Comparison of ENCODE assay signal across 20 mouse cellular contexts in genomic region chr2:30915376-30915775, GRCm38 (mm10). TPM values are rescaled to one million over a fixed set of nuclear protein-coding genes. Genes with fewer than 3 reads are reported as not detected.
DNase-seq lines count a peak whose midpoint lies in the region; ATAC-seq and TF ChIP-seq lines count a peak whose summit lies in the region.
"Had no signal": no experiment of that assay in that cellular context is flagged by ENCODE, and none has a peak within 500 bp of the region (broad histone marks: within the 10 kb centered on the region; RNA-seq: fewer than 3 reads in every experiment).

No protein-coding gene starts in this region.

- H3K9me3 ChIP-seq in forebrain, embryonic 14.5 days (replicated peaks; ENCODE audit: control insufficient read depth, low read length): no peaks in the 10 kb centered on the region
- no peaks in the 10 kb centered on the region for H3K9me3 ChIP-seq in forebrain, postnatal 0 days (ENCODE audit: low read length)
- H3K9me3 ChIP-seq in limb, embryonic 12.5 days: no peaks in the 10 kb centered on the region
- no peaks in the 10 kb centered on the region for H3K9me3 ChIP-seq in stomach, postnatal 0 days (ENCODE audit: control insufficient read depth, low read length)
- H3K9me3 ChIP-seq: heart, embryonic 13.5 days; hindbrain, embryonic 13.5 days had no signal

- H3K27ac ChIP-seq in forebrain, embryonic 14.5 days (ENCODE audit: low read depth, low read length): 0 out of 2 replicates have a peak overlapping the region, but pooled peaks have one; percentile 9
- H3K27ac ChIP-seq in forebrain, postnatal 0 days (ENCODE audit: low read depth, low read length): no peak overlapping the region
- H3K27ac ChIP-seq in testis, adult 2 months (ENCODE audit: control insufficient read depth, insufficient read depth, low read depth, low read length): no peak overlapping the region
- peak overlapping the region; percentile 83 for H3K27ac ChIP-seq in limb, embryonic 12.5 days
- no peak overlapping the region for H3K27ac ChIP-seq in stomach, postnatal 0 days (replicated peaks)
- H3K27ac ChIP-seq: gastrocnemius, adult 2 months; heart, embryonic 13.5 days; hindbrain, embryonic 13.5 days had no signal

- TF ChIP-seq CTCF in forebrain, postnatal 0 days (IDR thresholded peaks at IDR 0.05; ENCODE audit: low read depth): no peak
- no peak for TF ChIP-seq CTCF in testis, adult 2 months (IDR thresholded peaks at IDR 0.05; ENCODE audit: control insufficient read depth, insufficient read depth, insufficient replicate concordance, low read depth, low read length)
- no peak for TF ChIP-seq CTCF in stomach, postnatal 0 days (IDR thresholded peaks at IDR 0.05; ENCODE audit: low read depth)

- no peak for DNase-seq in forebrain, embryonic 14.5 days (ENCODE audit: low spot score)
- DNase-seq in forebrain, postnatal 0 days: no peak
- no peak for DNase-seq in testis, postnatal 10 days (ENCODE audit: low spot score)
- DNase-seq in stomach, postnatal 0 days (ENCODE audit: low spot score): no peak
- no peak for DNase-seq in retina, postnatal 1 day
- DNase-seq: adrenal gland, postnatal 10 days; cerebellum, adult 11 months; cerebellum, adult 8-10 months; cerebellum, postnatal 14 days; embryo, embryonic 11 days; gastrocnemius, adult 2 months; gastrocnemius, postnatal 25 days; heart, postnatal 4 days had no signal

- TF ChIP-seq POLR2A in testis, adult 2 months (IDR thresholded peaks at IDR 0.05; ENCODE audit: control insufficient read depth, low read depth, low read length): no peak

- no peak for ATAC-seq in forebrain, embryonic 14.5 days
- no peak for ATAC-seq in forebrain, postnatal 0 days
- ATAC-seq in limb, embryonic 12.5 days (ENCODE audit: insufficient number of reproducible peaks, insufficient read depth, low FRiP score, low TSS enrichment, low read depth): no peak
- ATAC-seq in stomach, postnatal 0 days (ENCODE audit: low FRiP score, low TSS enrichment): no peak
- ATAC-seq: forebrain, embryonic 16.5 days had no signal

- 70% methylated on average over 5 of the region's 5 CpGs for WGBS in forebrain, embryonic 14.5 days
- WGBS in forebrain, postnatal 0 days: 64% methylated on average over 5 of the region's 5 CpGs
- WGBS in limb, embryonic 12.5 days: 80% methylated on average over 5 of the region's 5 CpGs
- WGBS in stomach, postnatal 0 days: 81% methylated on average over 5 of the region's 5 CpGs

- H3K27me3 ChIP-seq in forebrain, embryonic 14.5 days (replicated peaks; ENCODE audit: control insufficient read depth, insufficient read depth, low read length): no peaks in the 10 kb centered on the region
- no peaks in the 10 kb centered on the region for H3K27me3 ChIP-seq in forebrain, postnatal 0 days (ENCODE audit: insufficient read depth, low read length)
- no peaks in the 10 kb centered on the region for H3K27me3 ChIP-seq in testis, adult 2 months (ENCODE audit: control insufficient read depth, insufficient read depth, low read length)
- H3K27me3 ChIP-seq in limb, embryonic 12.5 days: no peaks in the 10 kb centered on the region
- no peaks in the 10 kb centered on the region for H3K27me3 ChIP-seq in stomach, postnatal 0 days (ENCODE audit: control insufficient read depth, insufficient read depth, low read length)
- H3K27me3 ChIP-seq: heart, embryonic 13.5 days; hindbrain, embryonic 13.5 days had no signal

- no peak for TF ChIP-seq EP300 in stomach, postnatal 0 days (optimal IDR thresholded peaks at IDR 0.05)

- H3K4me2 ChIP-seq in forebrain, embryonic 14.5 days (ENCODE audit: low read length): no peak overlapping the region
- H3K4me2 ChIP-seq in forebrain, postnatal 0 days (ENCODE audit: low read depth): no peak overlapping the region
- H3K4me2 ChIP-seq in limb, embryonic 12.5 days: no peak overlapping the region
- no peak overlapping the region for H3K4me2 ChIP-seq in stomach, postnatal 0 days (replicated peaks; ENCODE audit: low read depth)
- H3K4me2 ChIP-seq: heart, embryonic 13.5 days; hindbrain, embryonic 13.5 days had no signal

- H3K4me1 ChIP-seq in forebrain, embryonic 14.5 days (ENCODE audit: control insufficient read depth, insufficient read depth, low read length): no peaks in the 10 kb centered on the region
- H3K4me1 ChIP-seq in forebrain, postnatal 0 days (ENCODE audit: insufficient read depth): 0 out of 2 replicates have a peak, but pooled peaks cover 3% of the 10 kb centered on the region
- H3K4me1 ChIP-seq in testis, adult 2 months (ENCODE audit: control insufficient read depth, insufficient read depth, low read length): peaks cover 8% of the 10 kb centered on the region
- peaks cover 28% of the 10 kb centered on the region for H3K4me1 ChIP-seq in limb, embryonic 12.5 days (replicated peaks)
- 0 out of 2 replicates have a peak, but pooled peaks cover 4% of the 10 kb centered on the region for H3K4me1 ChIP-seq in stomach, postnatal 0 days (replicated peaks; ENCODE audit: control insufficient read depth, insufficient read depth)

- no peak overlapping the region for H3K9ac ChIP-seq in forebrain, embryonic 14.5 days (ENCODE audit: low read length)
- no peak overlapping the region for H3K9ac ChIP-seq in forebrain, postnatal 0 days
- H3K9ac ChIP-seq in limb, embryonic 12.5 days (replicated peaks): no peak overlapping the region
- H3K9ac ChIP-seq in stomach, postnatal 0 days (ENCODE audit: low read length): no peak overlapping the region
- H3K9ac ChIP-seq: heart, embryonic 13.5 days; hindbrain, embryonic 13.5 days had no signal

- H3K36me3 ChIP-seq in forebrain, embryonic 14.5 days (ENCODE audit: control insufficient read depth, insufficient read depth, low read length): no peaks in the 10 kb centered on the region
- H3K36me3 ChIP-seq in forebrain, postnatal 0 days (ENCODE audit: insufficient read depth): no peaks in the 10 kb centered on the region
- H3K36me3 ChIP-seq in testis, adult 2 months (ENCODE audit: control insufficient read depth, insufficient read depth, low read length): no peaks in the 10 kb centered on the region
- H3K36me3 ChIP-seq in limb, embryonic 12.5 days: no peaks in the 10 kb centered on the region
- H3K36me3 ChIP-seq in stomach, postnatal 0 days (ENCODE audit: control insufficient read depth, insufficient read depth, low read length): no peaks in the 10 kb centered on the region
- H3K36me3 ChIP-seq: heart, embryonic 13.5 days; hindbrain, embryonic 13.5 days had no signal

- no peak overlapping the region for H3K4me3 ChIP-seq in forebrain, embryonic 14.5 days (ENCODE audit: low read depth, low read length)
- no peak overlapping the region for H3K4me3 ChIP-seq in forebrain, postnatal 0 days (ENCODE audit: low read depth, low read length)
- peak overlapping the region; percentile 43; the same call in 1 of the 2 replicates for H3K4me3 ChIP-seq in testis, adult 2 months (ENCODE audit: control insufficient read depth, low read depth, low read length)
- no peak overlapping the region for H3K4me3 ChIP-seq in limb, embryonic 12.5 days (replicated peaks)
- no peak overlapping the region for H3K4me3 ChIP-seq in stomach, postnatal 0 days (ENCODE audit: low read depth, low read length)
- H3K4me3 ChIP-seq: gastrocnemius, adult 2 months; heart, embryonic 13.5 days; hindbrain, embryonic 13.5 days had no signal

RNA-seq across cellular contexts. Expression of gene Ptges, which starts 14.3 kb away (rescaled TPM):
- polyA plus RNA-seq in forebrain, embryonic 14.5 days (2014; fragmentation: Nextera tagmentation; extraction: Ambion mirVana): 2.6 and 3.3 TPM in 2 replicates
- 4.2 and 6.3 TPM in 2 replicates for total RNA-seq in forebrain, postnatal 0 days (2014; rRNA removed)
- 4.8 TPM in 2 replicates for polyA plus RNA-seq in forebrain, postnatal 0 days (2015; fragmentation: Nextera tagmentation; extraction: Ambion mirVana)
- 3.9 and 15.6 TPM in 2 replicates for polyA plus RNA-seq in testis, adult 2 months (2012; rRNA removed)
- 11.5 and 12.8 TPM in 2 replicates for polyA plus RNA-seq in limb, embryonic 12.5 days (2016; fragmentation: Nextera tagmentation; extraction: Ambion mirVana)
- 28.3 and 29.2 TPM in 2 replicates for polyA plus RNA-seq in stomach, postnatal 0 days (2015; fragmentation: Nextera tagmentation; extraction: Ambion mirVana)
- total RNA-seq: common myeloid progenitor, adult 5-6 weeks; MEL had no signal

RNA-seq across cellular contexts. Expression of gene Tor1b, which starts 37.4 kb away (rescaled TPM):
- 24.9 and 25.2 TPM in 2 replicates for polyA plus RNA-seq in forebrain, embryonic 14.5 days (2014; fragmentation: Nextera tagmentation; extraction: Ambion mirVana)
- total RNA-seq in forebrain, postnatal 0 days (2014; rRNA removed): 30.4 and 40.0 TPM in 2 replicates
- polyA plus RNA-seq in forebrain, postnatal 0 days (2015; fragmentation: Nextera tagmentation; extraction: Ambion mirVana): 14.5 and 16.9 TPM in 2 replicates
- polyA plus RNA-seq in testis, adult 2 months (2012; rRNA removed): 12.9 and 14.0 TPM in 2 replicates
- 30.7 and 32.0 TPM in 2 replicates for polyA plus RNA-seq in limb, embryonic 12.5 days (2016; fragmentation: Nextera tagmentation; extraction: Ambion mirVana)
- 20.1 and 21.8 TPM in 2 replicates for polyA plus RNA-seq in stomach, postnatal 0 days (2015; fragmentation: Nextera tagmentation; extraction: Ambion mirVana)

RNA-seq across cellular contexts. Expression of gene Tor1a, which starts 52.4 kb away (rescaled TPM):
- polyA plus RNA-seq in forebrain, embryonic 14.5 days (2014; fragmentation: Nextera tagmentation; extraction: Ambion mirVana): 91.6 and 95.4 TPM in 2 replicates
- 53.6 and 71.6 TPM in 2 replicates for total RNA-seq in forebrain, postnatal 0 days (2014; rRNA removed)
- polyA plus RNA-seq in forebrain, postnatal 0 days (2015; fragmentation: Nextera tagmentation; extraction: Ambion mirVana): 97.3 and 105 TPM in 2 replicates
- polyA plus RNA-seq in testis, adult 2 months (2012; rRNA removed): 10.5 and 11.1 TPM in 2 replicates
- 84.3 and 88.0 TPM in 2 replicates for polyA plus RNA-seq in limb, embryonic 12.5 days (2016; fragmentation: Nextera tagmentation; extraction: Ambion mirVana)
- 49.1 and 51.2 TPM in 2 replicates for polyA plus RNA-seq in stomach, postnatal 0 days (2015; fragmentation: Nextera tagmentation; extraction: Ambion mirVana)

Comparison
In these comparisons a context has a peak if more than half of its experiments do, and no peak if none do; other contexts are left out.
1. H3K27ac ChIP-seq: peak in forebrain, embryonic 14.5 days (single experiment) and limb, embryonic 12.5 days (single experiment); none in forebrain, postnatal 0 days (single experiment), testis, adult 2 months (single experiment) and stomach, postnatal 0 days (single experiment).